Mouse (Mus musculus) bone marrow, adult 2 months (tissue): ENCODE results near the gene Lmbr1. TPM values are rescaled to one million over a fixed set of nuclear protein-coding genes. Genes with fewer than 3 reads are reported as not detected.

Experiments used
- H3K27ac ChIP-seq: fragments of 200-500 bp; 2 replicates; pipeline ENCODE4 v1.5.1; 2012; ENCODE audit warnings: low read depth, mild to moderate bottlenecking, control low read depth, inconsistent platforms, low read length; ENCODE audit not compliant: control insufficient read depth, poor library complexity, insufficient read depth
- H3K4me1 ChIP-seq: fragments of 200-500 bp; 2 replicates; pipeline ENCODE4 v1.6.1; 2011; ENCODE audit warnings: low read length; ENCODE audit not compliant: control insufficient read depth, insufficient read depth
- H3K4me3 ChIP-seq: fragments of 200-500 bp; replicated peaks from 2 replicates; pipeline ENCODE3; 2011; ENCODE audit warnings: mild to moderate bottlenecking, low read depth, low read length, control low read depth; ENCODE audit not compliant: control insufficient read depth
- CTCF ChIP-seq: fragments of 200-500 bp; IDR thresholded peaks from 2 replicates; pipeline ENCODE4 v1.5.1; 2011; ENCODE audit warnings: low read length, control low read depth; ENCODE audit not compliant: control insufficient read depth, insufficient read depth
- POLR2A ChIP-seq: fragments of 200-500 bp; IDR thresholded peaks from 2 replicates; pipeline ENCODE4 v1.6.1; 2011; ENCODE audit warnings: low read depth, mild to moderate bottlenecking, control low read depth, low read length, borderline replicate concordance; ENCODE audit not compliant: control insufficient read depth
- WGBS: fragments of 180-500 bp; shearing (Covaris S2); methylation state at CpG from one replicate; pipeline ENCODE4 v1.1.7; 2018; 5-methylcytosine and 5-hydroxymethylcytosine counted together
- polyA plus RNA-seq: library from polyadenylated mRNA; stranded (reverse); fragments of >200 nt; gene quantifications from 2 replicates; pipeline ENCODE4 v1.2.4, GENCODE M21; 2011; ENCODE audit warnings: low replicate concordance; ENCODE audit not compliant: missing spikeins, insufficient read depth, insufficient read length

Gene Lmbr1
- polyA plus RNA-seq, 1 experiment = 2.2 TPM

DNA sequence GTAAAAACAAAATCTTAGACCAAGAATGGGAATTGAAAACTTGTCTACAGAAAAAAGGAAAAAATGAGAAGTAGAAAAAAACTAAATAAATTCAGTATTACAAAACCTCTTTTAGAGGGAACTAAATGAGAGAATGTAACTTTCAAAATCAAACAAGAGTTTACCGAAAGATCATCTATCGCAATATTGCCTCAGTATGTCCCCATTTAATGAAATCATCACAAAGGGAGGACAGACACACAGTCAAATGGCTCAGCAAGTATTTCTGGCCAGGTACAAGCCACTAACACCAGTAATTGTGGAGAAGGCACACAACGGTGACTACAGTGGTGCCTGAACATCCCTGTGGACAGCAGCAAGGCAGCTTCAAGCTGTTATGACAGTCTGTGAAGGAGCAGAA is 88.1 kb downstream of the Lmbr1 start:
- Histone ChIP-seq H3K4me3 (peak overlapping the region; percentile 31), H3K4me1 (peaks cover 1% of the 10 kb centered on the region; the same call in 1 of the 2 replicates), H3K27ac (peak overlapping the region; percentile 80)
- 51% methylated on average over 3 of the region's 3 CpGs for WGBS
- TF ChIP-seq CTCF = no peak
- TF ChIP-seq POLR2A = no peak

- H3K27ac ChIP-seq = peak overlapping the region; percentile 3; the same call in 1 of the 2 replicates
- peaks cover 1% of the 10 kb centered on the region; the same call in 1 of the 2 replicates for H3K4me1 ChIP-seq
- no peak overlapping the region for H3K4me3 ChIP-seq
- WGBS = 42% methylated on average over 6 of the region's 6 CpGs
- TF ChIP-seq CTCF (no peak), POLR2A (no peak)
Measured at GRCm38 (mm10) chr5:29289703-29290102, 88.5 kb downstream of the Lmbr1 start.

- WGBS = 80% methylated on average over 3 of the region's 3 CpGs
- Histone ChIP-seq H3K4me3 (no peak overlapping the region), H3K4me1 (no peaks in the 10 kb centered on the region), H3K27ac (no peak overlapping the region)
- TF ChIP-seq CTCF (no peak), POLR2A (no peak)
Measured at GRCm38 (mm10) chr5:29281081-29281480, 97.1 kb downstream of the Lmbr1 start.

DNA sequence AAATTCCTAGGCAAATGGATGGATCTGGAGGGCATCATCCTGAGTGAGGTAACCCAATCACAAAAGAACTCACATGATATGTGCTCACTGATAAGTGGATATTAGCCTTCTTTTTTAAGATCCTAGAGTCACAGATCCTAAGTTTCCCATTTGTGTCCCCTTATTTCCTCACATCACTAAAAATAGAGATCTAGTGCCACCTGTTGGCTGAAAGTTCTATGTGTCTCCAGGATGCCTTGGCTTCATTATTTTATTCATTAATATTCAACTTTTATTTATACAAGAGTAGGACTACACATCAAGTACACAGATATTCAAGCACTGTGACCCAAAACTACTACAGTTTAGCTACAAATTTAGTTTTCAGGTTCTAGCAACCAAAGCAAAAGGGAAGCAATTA is 103.4 kb downstream of the Lmbr1 start:
- Histone ChIP-seq H3K4me1 (peaks cover 1% of the 10 kb centered on the region), H3K4me3 (no peak overlapping the region), H3K27ac (no peak overlapping the region)
- TF ChIP-seq POLR2A = no peak
- no peak for TF ChIP-seq CTCF

DNA sequence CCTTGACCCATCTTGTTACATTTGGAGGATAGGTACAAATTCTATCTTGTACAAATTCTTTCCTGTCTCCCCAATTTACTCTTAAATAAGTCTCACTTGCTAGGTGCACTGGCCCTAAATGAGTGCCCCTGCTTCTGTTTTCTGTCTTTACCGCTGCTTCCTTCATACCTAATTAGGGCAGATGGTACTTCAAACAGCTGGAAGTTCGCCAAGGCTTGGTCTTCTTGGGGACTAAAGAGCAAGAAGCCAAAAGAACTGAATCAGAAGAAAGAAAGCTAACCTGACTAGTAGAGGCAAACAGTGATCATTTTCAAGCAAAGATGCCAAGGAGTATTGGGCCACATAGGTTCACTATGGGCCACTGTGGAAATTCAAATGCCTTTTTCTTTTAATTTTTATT is 104.8 kb downstream of the Lmbr1 start:
- TF ChIP-seq CTCF (no peak), POLR2A (no peak)
- 72% methylated on average over 2 of the region's 2 CpGs for WGBS
- Histone ChIP-seq H3K4me3 (no peak overlapping the region), H3K27ac (no peak overlapping the region), H3K4me1 (peaks cover 1% of the 10 kb centered on the region)

GRCm38 (mm10) chr5:29270879-29271278 is 107.3 kb downstream of the Lmbr1 start:
- 67% methylated on average over 4 of the region's 4 CpGs for WGBS
- no peak for TF ChIP-seq CTCF
- TF ChIP-seq POLR2A = no peak
- H3K27ac ChIP-seq = no peak overlapping the region

DNA sequence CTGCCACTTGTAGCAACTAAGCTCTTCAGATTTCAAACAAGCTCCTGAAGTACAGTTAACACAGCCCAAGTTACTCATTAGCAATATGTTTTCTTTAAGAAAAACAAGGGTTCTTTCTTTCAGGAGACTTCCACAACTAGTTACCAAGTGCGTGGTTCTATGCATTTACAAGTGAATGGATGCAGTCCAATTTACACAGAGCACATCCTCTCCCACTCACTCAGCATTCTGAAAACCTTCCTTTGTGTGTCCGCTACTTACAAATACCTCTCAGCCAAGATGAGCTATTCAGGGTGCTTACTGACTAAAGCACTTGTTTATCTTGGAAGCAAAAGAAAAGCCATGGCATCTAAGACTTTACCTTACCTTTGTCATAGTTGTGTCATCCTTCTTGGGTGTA is 124.3 kb downstream of the Lmbr1 start:
- TF ChIP-seq POLR2A (no peak), CTCF (no peak)
- 82% methylated on average over 2 of the region's 2 CpGs for WGBS
- Histone ChIP-seq H3K4me1 (no peaks in the 10 kb centered on the region), H3K27ac (no peak overlapping the region), H3K4me3 (no peak overlapping the region)

More at GRCm38 (mm10) chr5:29270879-29271278, 107.3 kb downstream of the Lmbr1 start:
- H3K4me3 ChIP-seq = no peak overlapping the region
- H3K4me1 ChIP-seq = peaks cover 1% of the 10 kb centered on the region

- WGBS = 57% methylated on average over 1 of the region's 1 CpGs
- H3K27ac ChIP-seq = no peak overlapping the region
- TF ChIP-seq POLR2A = no peak
- no peaks in the 10 kb centered on the region for H3K4me1 ChIP-seq
- H3K4me3 ChIP-seq = no peak overlapping the region
Measured at GRCm38 (mm10) chr5:29251496-29251873, 126.7 kb downstream of the Lmbr1 start.

DNA sequence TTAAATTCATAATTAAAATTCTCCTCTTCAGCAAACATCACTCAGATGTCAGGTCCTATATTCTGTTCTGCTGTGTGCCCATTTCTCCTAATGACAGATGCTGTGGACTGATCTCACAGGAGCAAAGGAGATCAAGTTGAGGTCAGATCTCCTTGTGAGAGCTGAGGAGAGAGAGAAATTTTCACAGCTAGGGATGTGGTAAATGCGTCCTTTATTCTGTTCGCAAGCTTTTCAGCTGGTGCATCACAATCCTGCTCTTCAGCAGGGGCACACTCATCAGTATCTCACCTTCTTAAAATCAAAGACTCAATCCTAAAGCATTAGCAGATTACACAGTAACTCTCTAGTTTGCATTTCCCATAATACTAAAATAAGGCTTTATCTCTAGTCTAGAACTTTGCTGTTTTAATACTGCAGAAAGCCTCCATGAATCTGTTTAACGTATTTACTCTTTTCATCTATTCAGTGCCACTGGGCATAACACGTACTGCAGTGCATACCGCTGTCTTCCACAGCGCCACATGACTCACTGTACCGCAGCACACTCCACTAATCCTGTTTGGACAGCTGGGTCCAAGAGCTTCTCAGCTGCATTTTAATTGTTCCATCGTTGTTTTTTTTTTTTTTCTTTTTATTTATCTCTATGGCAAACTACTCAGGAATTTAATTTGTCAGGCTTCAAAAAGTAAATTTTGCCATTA is 127.2 kb downstream of the Lmbr1 start:
- Histone ChIP-seq H3K27ac (no peak overlapping the region), H3K4me3 (no peak overlapping the region), H3K4me1 (no peaks in the 10 kb centered on the region)
- WGBS = 85% methylated on average over 8 of the region's 8 CpGs
- TF ChIP-seq POLR2A = no peak
- TF ChIP-seq CTCF = no peak
